Mouse (Mus musculus) kidney, adult 18-20 months (tissue): ENCODE data around the gene Prkar2a.

ENCODE experiments used
- DNase-seq: peaks from one replicate; pipeline ENCODE4 v3.0.0; 2021

Gene Prkar2a

GRCm38 (mm10) chr9:108798508-108799075 lies 109.5 kb downstream of the Prkar2a start:
- no peak for DNase-seq

GRCm38 (mm10) chr9:108799564-108799963 lies 110.5 kb downstream of the Prkar2a start:
- DNase-seq = no peak
